Mouse (Mus musculus) heart, embryonic 15.5 days (tissue): ENCODE data around the gene Rsl1d1. TPM values are rescaled to one million over a fixed set of nuclear protein-coding genes. Genes with fewer than 3 reads are reported as not detected.

ENCODE experiments used
- ATAC-seq: fragments of 200-750 bp; cut with Nextera tagmentation; replicated peaks from 2 replicates; pipeline ENCODE4 v1.8.0; 2017; ENCODE audit warnings: low read depth, moderate TSS enrichment; ENCODE audit not compliant: insufficient number of reproducible peaks, insufficient read depth, low FRiP score
- H3K27ac ChIP-seq: fragments of 300-500 bp; sonication (generic); 2 replicates; pipeline ENCODE4 v1.5.1; 2015; ENCODE audit warnings: mild to moderate bottlenecking, inconsistent platforms
- H3K27me3 ChIP-seq: fragments of 300-500 bp; sonication (generic); 2 replicates; pipeline ENCODE4 v1.6.1; 2015; ENCODE audit warnings: inconsistent platforms
- H3K36me3 ChIP-seq: fragments of 300-500 bp; sonication (generic); 2 replicates; pipeline ENCODE4 v1.6.1; 2015; ENCODE audit warnings: mild to moderate bottlenecking, inconsistent platforms
- H3K4me1 ChIP-seq: fragments of 300-500 bp; sonication (generic); replicated peaks from 2 replicates; pipeline ENCODE4 v1.6.1; 2015; ENCODE audit warnings: inconsistent platforms
- H3K4me2 ChIP-seq: fragments of 300-500 bp; sonication (generic); 2 replicates; pipeline ENCODE4 v1.6.1; 2015; ENCODE audit warnings: inconsistent platforms, mild to moderate bottlenecking, moderate library complexity
- H3K4me3 ChIP-seq: fragments of 300-500 bp; sonication (generic); 2 replicates; pipeline ENCODE4 v1.5.1; 2015; ENCODE audit warnings: mild to moderate bottlenecking, inconsistent platforms
- H3K9ac ChIP-seq: fragments of 300-500 bp; sonication (generic); 2 replicates; pipeline ENCODE4 v1.6.1; 2015; ENCODE audit warnings: mild to moderate bottlenecking, inconsistent platforms
- H3K9me3 ChIP-seq: fragments of 300-500 bp; sonication (generic); replicated peaks from 2 replicates; pipeline ENCODE4 v1.6.1; 2016; ENCODE audit warnings: inconsistent platforms
- WGBS: fragments of 180-500 bp; shearing (Covaris S2); methylation state at CpG from one replicate; pipeline ENCODE4 v1.1.7; 2015; ENCODE audit warnings: mixed read lengths; 5-methylcytosine and 5-hydroxymethylcytosine counted together
- polyA plus RNA-seq: library from polyadenylated mRNA; unstranded; fragments of >200 nt; fragmentation: Nextera tagmentation; extraction: Ambion mirVana; gene quantifications from 2 replicates; pipeline ENCODE4 v1.2.1, GENCODE M21; 2015

The Rsl1d1 gene
- 111 TPM in 2 replicates for polyA plus RNA-seq

DNA sequence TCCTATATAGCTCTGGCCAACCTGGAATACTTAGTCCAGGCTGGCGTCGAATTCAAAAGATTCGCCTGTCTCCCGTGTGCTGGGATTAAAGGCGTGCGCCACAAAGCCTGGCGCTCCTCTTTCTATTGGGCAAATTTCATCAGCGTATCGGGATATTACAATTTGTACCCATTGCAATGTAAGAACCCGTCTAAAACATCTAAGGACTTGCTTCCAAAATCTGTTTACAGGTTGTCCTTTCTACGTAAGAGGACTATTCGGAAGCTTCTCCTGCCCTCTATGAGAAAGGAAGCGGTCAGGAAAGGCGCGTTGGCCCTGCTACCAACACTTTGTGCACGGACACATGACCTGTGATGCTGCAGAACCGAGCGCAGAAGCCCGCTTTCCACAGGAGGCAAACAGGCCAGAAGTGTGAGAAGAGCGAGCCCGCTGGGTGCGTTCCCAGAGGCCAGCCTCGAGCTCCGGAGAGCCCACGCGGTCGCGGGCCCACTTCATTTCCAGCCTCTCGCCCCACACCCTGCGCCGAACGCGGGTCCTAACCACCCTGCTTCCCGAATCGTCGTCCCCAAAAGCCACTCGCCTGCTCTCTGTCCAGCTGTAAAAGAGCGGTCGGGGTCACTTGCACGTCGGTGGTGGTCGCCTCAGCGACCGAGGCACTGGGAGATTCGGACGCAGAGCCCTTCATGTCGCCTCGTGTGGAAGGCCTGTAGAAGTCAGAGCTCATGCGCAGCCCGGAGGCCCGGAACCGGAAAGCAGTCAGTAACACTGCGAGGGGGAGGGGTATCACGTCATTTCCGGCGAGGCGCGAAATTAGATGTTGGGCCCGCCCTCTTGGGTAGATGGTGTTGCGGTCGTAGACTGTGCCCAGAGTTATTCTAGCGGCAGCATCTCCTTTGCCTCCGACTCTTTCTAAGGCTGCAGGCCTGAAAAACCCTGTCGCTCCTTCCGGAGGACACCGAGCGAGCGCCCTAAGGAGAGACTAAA is at the start of gene Rsl1d1:
Gene Rsl1d1, minus strand, starts transcription at position 761 of the 984 bp plus-strand sequence.
- Histone ChIP-seq H3K9ac (peak within 1 kb of the TSS; percentile 86), H3K27ac (peak within 1 kb of the TSS; percentile 83), H3K36me3 (peaks cover 38% of the 10 kb centered on the region), H3K4me1 (peaks cover 24% of the 10 kb centered on the region), H3K4me2 (peak within 1 kb of the TSS; percentile 93), H3K4me3 (peak within 1 kb of the TSS; percentile 94), H3K27me3 (no peaks in the 10 kb centered on the region), H3K9me3 (no peaks in the 10 kb centered on the region)
- WGBS: under 1% methylated on average over 68 of the region's 68 CpGs
- ATAC-seq: peak; percentile 99

GRCm38 (mm10) chr16:11247791-11248190 is 44.7 kb upstream of the Rsl1d1 start:
- H3K9me3 ChIP-seq: no peaks in the 10 kb centered on the region

DNA sequence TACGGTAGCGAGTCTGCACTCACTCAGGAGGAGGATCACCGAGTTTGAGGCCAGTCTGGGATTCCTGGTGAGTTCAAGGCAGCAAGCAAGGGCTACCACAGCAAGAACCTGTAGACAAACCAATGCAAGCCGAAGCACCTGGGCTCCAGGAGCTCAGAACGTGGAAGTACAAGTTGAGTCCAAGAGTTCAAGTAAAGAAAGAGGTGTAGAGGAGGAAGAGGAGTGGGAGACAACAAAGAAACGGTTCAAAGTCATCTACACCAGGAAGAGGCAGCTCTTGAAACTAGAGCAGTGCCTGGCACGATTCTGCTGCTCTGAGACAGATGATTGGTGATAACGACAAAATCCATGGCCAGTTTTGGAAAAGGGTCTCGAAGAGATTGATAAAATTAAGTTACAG is 42.6 kb upstream of the Rsl1d1 start:
- Histone ChIP-seq H3K9me3 (no peaks in the 10 kb centered on the region), H3K36me3 (no peaks in the 10 kb centered on the region), H3K4me2 (no peak overlapping the region), H3K4me3 (no peak overlapping the region), H3K27me3 (no peaks in the 10 kb centered on the region), H3K9ac (no peak overlapping the region), H3K4me1 (peaks cover 4% of the 10 kb centered on the region; the same call in 1 of the 2 replicates), H3K27ac (no peak overlapping the region)
- ATAC-seq: no peak
- 67% methylated on average over 9 of the region's 9 CpGs for WGBS

More at GRCm38 (mm10) chr16:11247791-11248190, 44.7 kb upstream of the Rsl1d1 start:
- Histone ChIP-seq H3K27me3 (no peaks in the 10 kb centered on the region), H3K4me1 (peaks cover 16% of the 10 kb centered on the region), H3K4me3 (no peak overlapping the region), H3K4me2 (no peak overlapping the region), H3K27ac (no peak overlapping the region), H3K36me3 (no peaks in the 10 kb centered on the region), H3K9ac (no peak overlapping the region)
- ATAC-seq: no peak
- WGBS: 59% methylated on average over 2 of the region's 2 CpGs

- H3K27ac ChIP-seq: no peak overlapping the region
- no peak overlapping the region for H3K4me2 ChIP-seq
- H3K36me3 ChIP-seq: peaks cover 5% of the 10 kb centered on the region
- H3K9ac ChIP-seq: no peak overlapping the region
- H3K4me1 ChIP-seq: peaks cover 4% of the 10 kb centered on the region; the same call in 1 of the 2 replicates
- no peak overlapping the region for H3K4me3 ChIP-seq
- ATAC-seq: no peak
- no peaks in the 10 kb centered on the region for H3K9me3 ChIP-seq
- 83% methylated on average over 1 of the region's 1 CpGs for WGBS
- no peaks in the 10 kb centered on the region for H3K27me3 ChIP-seq
These were observed 39.3 kb upstream of the Rsl1d1 start for GRCm38 (mm10) chr16:11242401-11242800.

- no peak overlapping the region for H3K9ac ChIP-seq
- H3K36me3 ChIP-seq: peaks cover 44% of the 10 kb centered on the region
- H3K27ac ChIP-seq: no peak overlapping the region
- no peaks in the 10 kb centered on the region for H3K4me1 ChIP-seq
- H3K27me3 ChIP-seq: no peaks in the 10 kb centered on the region
- no peak for ATAC-seq
- no peak overlapping the region for H3K4me3 ChIP-seq
- no peaks in the 10 kb centered on the region for H3K9me3 ChIP-seq
- H3K4me2 ChIP-seq: no peak overlapping the region
- WGBS: 81% methylated on average over 3 of the region's 3 CpGs
These were observed 14.7 kb upstream of the Rsl1d1 start for GRCm38 (mm10) chr16:11217801-11218200.

DNA sequence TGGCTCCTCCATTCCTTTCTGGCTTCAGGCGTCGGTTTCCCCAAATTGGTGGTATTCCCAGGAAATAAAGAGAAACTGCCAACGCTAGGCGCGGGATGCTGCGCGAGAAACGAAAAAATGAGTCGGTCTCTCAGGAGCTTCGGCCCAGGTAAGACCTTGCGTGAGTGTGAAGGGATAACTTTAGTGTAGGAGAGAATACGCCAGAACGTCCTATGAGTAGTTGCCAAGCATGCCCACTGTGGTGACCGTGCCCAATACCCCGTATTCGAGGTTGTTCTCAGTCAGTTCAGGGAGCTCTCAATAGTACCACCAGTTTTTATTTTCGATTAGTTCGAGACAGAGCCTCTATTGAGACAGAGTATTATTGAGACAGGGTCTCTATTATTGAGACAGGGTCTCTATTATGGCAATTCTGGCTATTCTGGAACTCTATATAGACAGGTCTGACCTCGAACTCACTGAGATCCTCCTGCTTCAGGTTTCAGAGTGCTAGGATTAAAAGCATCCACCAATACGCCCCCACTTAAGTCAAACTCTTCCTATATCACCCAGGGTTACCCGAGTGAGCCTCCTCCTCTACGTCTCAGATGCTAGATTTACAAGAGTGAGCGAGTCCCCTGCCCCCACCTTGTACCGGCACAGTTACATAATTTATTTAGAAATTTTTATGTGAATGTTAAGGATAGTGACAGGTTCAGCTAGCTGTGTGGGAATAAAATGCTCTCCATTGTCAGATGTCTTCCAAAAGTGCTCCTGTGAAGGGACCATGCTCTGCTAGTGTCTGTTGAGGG is 664 bp upstream of the Rsl1d1 start:
- H3K9me3 ChIP-seq: no peaks in the 10 kb centered on the region
- peak overlapping the region; percentile 83 for H3K27ac ChIP-seq
- 0 out of 2 replicates have a peak, but pooled peaks have one; percentile 23 for ATAC-seq
- H3K4me3 ChIP-seq: peak overlapping the region; percentile 94
- 4% methylated on average over 24 of the region's 24 CpGs for WGBS
- H3K36me3 ChIP-seq: peaks cover 34% of the 10 kb centered on the region
- H3K27me3 ChIP-seq: no peaks in the 10 kb centered on the region
- H3K4me2 ChIP-seq: peak overlapping the region; percentile 93
- peaks cover 24% of the 10 kb centered on the region for H3K4me1 ChIP-seq
- peak overlapping the region; percentile 86 for H3K9ac ChIP-seq

DNA sequence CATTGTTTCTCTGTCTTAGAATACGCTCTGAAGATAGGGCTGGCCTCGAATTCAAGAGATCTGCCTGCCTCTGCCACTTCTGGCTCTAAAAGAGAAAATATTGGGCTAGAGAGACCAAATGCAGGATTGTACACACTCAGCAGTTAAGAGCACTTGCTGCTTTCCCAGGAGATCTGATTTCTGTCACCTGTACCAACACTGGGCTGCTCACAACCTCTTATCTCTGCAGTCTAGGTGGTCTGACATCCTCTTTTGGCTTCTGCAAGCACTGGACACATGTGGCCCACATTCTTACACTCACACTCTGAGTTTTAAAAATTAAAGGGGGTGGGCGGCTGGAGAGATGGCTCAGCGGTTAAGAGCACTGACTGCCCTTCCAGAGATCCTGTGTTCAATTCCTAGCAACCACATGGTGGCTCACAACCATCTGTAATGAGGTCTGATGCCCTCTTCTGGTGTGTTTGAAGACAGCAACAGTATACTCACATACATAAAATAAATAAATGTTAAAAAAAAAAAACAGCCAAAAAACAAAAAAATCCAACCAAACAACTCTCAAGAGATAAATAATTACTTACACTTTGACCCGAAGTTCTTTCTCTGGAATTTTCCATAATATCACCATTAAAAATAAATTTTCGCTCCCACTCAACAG is 1.3 kb downstream of the Rsl1d1 start:
- peaks cover 44% of the 10 kb centered on the region for H3K36me3 ChIP-seq
- H3K27me3 ChIP-seq: no peaks in the 10 kb centered on the region
- peaks cover 24% of the 10 kb centered on the region for H3K4me1 ChIP-seq
- peak overlapping the region; percentile 93 for H3K4me2 ChIP-seq
- H3K4me3 ChIP-seq: peak overlapping the region; percentile 94
- 71% methylated on average over 6 of the region's 6 CpGs for WGBS
- no peak overlapping the region for H3K9ac ChIP-seq
- ATAC-seq: no peak
- no peak overlapping the region for H3K27ac ChIP-seq
- H3K9me3 ChIP-seq: no peaks in the 10 kb centered on the region

GRCm38 (mm10) chr16:11200247-11200646 is 2.9 kb downstream of the Rsl1d1 start:
- peaks cover 24% of the 10 kb centered on the region for H3K4me1 ChIP-seq
- no peak overlapping the region for H3K4me2 ChIP-seq
- no peak overlapping the region for H3K4me3 ChIP-seq
- no peak overlapping the region for H3K27ac ChIP-seq
- H3K9ac ChIP-seq: no peak overlapping the region
- 85% methylated on average over 3 of the region's 3 CpGs for WGBS
- no peak for ATAC-seq
- peaks cover 59% of the 10 kb centered on the region for H3K36me3 ChIP-seq
- no peaks in the 10 kb centered on the region for H3K27me3 ChIP-seq
- H3K9me3 ChIP-seq: no peaks in the 10 kb centered on the region

DNA sequence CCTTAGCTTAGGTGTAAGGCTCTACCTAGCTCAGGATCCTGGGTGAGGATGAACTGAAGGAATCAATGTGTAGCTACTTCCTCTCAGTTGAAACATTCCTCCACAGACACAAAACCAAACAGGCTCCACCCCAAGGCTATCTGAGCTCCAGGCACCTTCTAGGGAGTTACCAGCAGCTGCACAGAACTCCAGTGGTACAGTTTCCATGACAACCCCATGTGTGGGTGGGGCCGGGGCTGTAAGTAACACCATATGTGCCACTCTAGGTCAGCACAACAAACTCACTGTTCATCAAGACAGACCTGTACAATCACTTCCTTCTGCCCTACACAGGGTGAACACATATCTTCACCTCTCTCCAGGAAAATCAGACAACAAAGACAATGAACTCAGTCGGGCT is 4.7 kb downstream of the Rsl1d1 start:
- WGBS: 77% methylated on average over 2 of the region's 2 CpGs
- Histone ChIP-seq H3K9me3 (no peaks in the 10 kb centered on the region), H3K9ac (no peak overlapping the region), H3K4me1 (peaks cover 11% of the 10 kb centered on the region), H3K36me3 (peaks cover 77% of the 10 kb centered on the region), H3K4me3 (no peak overlapping the region), H3K27ac (no peak overlapping the region), H3K27me3 (no peaks in the 10 kb centered on the region), H3K4me2 (no peak overlapping the region)
- ATAC-seq: no peak

DNA sequence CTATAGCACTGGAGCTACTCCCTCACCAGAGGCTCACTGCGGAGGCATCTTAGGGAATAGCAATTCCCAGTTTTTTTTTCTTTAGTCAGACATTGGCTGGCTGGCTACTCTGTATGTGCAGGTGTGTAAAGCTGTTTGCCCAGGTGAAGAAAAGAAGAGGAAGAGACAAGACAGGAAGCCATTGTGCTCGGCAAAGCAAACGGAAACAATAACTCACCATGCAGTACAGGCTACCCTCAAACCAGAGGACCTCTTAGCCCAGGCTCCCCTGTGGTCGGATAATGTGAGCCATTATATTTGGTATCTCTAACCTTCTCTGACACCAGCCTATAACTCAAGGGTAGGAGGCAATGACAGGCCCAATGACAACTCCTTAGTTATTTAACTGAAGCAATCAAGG is 6.1 kb downstream of the Rsl1d1 start:
- Histone ChIP-seq H3K36me3 (peaks cover 88% of the 10 kb centered on the region), H3K27me3 (no peaks in the 10 kb centered on the region), H3K4me1 (peaks cover 9% of the 10 kb centered on the region), H3K4me2 (no peak overlapping the region), H3K27ac (no peak overlapping the region), H3K9me3 (no peaks in the 10 kb centered on the region), H3K9ac (no peak overlapping the region), H3K4me3 (no peak overlapping the region)
- no peak for ATAC-seq
- 85% methylated on average over 4 of the region's 4 CpGs for WGBS

DNA sequence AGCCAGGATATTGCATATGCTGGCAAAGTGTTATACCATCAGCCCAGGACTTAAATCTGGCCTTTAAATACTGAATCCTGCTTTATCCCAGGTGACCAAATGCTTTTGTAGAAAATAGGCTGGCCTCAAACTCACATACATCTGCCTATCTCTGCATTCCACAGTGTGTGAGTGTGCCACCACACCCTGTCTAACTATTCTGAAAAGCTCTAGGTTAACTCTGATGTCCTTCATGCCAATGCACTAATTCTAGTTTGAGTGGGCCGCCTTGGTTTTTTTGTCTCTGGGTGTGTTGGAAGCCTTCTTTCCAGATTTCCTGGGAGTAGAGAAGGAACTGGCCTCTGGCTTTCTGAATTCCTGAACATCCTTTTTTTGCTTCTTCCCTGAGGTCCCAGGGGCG is 9.9 kb downstream of the Rsl1d1 start:
- 88% methylated on average over 2 of the region's 2 CpGs for WGBS

More for the DNA sequence above, 9.9 kb downstream of the Rsl1d1 start:
- Histone ChIP-seq H3K9me3 (no peaks in the 10 kb centered on the region), H3K9ac (no peak overlapping the region), H3K4me3 (no peak overlapping the region), H3K4me1 (peaks cover 4% of the 10 kb centered on the region; the same call in 1 of the 2 replicates), H3K27ac (no peak overlapping the region), H3K4me2 (no peak overlapping the region), H3K27me3 (no peaks in the 10 kb centered on the region), H3K36me3 (peaks cover 59% of the 10 kb centered on the region)
- no peak for ATAC-seq
